Mouse (Mus musculus): ENCODE data around the gene Gm21293.
"Not testable (repeated sequence)": the region's sequence is repeated elsewhere in the genome, so short reads cannot be mapped to it uniquely, and the experiment has no call there.

Gm21293 gene

DNA sequence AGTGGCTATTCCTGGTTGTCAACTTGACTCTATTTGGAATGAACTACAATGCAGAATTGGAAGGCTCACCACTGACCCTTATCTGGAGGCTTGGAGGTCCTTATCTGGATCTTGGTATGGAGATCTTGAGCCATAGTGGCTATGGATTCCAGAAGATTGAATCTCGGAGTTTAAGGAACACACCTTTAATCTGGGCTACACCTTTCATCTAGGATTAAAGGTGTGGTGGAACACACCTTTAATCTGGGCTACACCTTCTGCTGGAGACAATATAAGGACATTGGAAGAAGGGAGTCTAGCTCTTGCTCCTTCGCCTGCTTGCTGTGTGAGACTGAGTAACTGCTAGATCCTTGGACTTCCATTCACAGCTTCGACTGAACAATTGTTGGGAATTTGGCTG is at the start of gene Gm21293:
Gene Gm21293 (plus strand): TSS at position 301 of the 400 bp plus-strand sequence.
- DNase-seq = not testable (repeated sequence)

- no peak for DNase-seq
These were observed 32.7 kb upstream of the Gm21293 start for GRCm38 (mm10) chr10:104110044-104110443.

GRCm38 (mm10) chr10:104118312-104118711 is 24.5 kb upstream of the Gm21293 start:
- no peak for DNase-seq

DNA sequence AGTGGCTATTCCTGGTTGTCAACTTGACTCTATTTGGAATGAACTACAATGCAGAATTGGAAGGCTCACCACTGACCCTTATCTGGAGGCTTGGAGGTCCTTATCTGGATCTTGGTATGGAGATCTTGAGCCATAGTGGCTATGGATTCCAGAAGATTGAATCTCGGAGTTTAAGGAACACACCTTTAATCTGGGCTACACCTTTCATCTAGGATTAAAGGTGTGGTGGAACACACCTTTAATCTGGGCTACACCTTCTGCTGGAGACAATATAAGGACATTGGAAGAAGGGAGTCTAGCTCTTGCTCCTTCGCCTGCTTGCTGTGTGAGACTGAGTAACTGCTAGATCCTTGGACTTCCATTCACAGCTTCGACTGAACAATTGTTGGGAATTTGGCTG is 8.4 kb downstream of the Gm21293 start, which contains the start of gene Gm6763:
Gene Gm6763 (plus strand): TSS at position 301 of the 400 bp plus-strand sequence.
- DNase-seq = not testable (repeated sequence)

DNA sequence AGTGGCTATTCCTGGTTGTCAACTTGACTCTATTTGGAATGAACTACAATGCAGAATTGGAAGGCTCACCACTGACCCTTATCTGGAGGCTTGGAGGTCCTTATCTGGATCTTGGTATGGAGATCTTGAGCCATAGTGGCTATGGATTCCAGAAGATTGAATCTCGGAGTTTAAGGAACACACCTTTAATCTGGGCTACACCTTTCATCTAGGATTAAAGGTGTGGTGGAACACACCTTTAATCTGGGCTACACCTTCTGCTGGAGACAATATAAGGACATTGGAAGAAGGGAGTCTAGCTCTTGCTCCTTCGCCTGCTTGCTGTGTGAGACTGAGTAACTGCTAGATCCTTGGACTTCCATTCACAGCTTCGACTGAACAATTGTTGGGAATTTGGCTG is 16.9 kb downstream of the Gm21293 start, which contains the start of gene Gm8764:
Gene Gm8764 (plus strand): TSS at position 301 of the 400 bp plus-strand sequence.
- not testable (repeated sequence) for DNase-seq

GRCm38 (mm10) chr10:104168215-104168614 is 25.4 kb downstream of the Gm21293 start, which contains the start of gene Gm21304:
Gene Gm21304 (plus strand): TSS chr10:104168515.
- not testable (repeated sequence) for DNase-seq

DNA sequence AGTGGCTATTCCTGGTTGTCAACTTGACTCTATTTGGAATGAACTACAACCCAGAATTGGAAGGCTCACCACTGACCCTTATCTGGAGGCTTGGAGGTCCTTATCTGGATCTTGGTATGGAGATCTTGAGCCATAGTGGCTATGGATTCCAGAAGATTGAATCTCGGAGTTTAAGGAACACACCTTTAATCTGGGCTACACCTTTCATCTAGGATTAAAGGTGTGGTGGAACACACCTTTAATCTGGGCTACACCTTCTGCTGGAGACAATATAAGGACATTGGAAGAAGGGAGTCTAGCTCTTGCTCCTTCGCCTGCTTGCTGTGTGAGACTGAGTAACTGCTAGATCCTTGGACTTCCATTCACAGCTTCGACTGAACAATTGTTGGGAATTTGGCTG is 33.9 kb downstream of the Gm21293 start, which contains the start of gene Gm21312:
Gene Gm21312 (plus strand): TSS at position 301 of the 400 bp plus-strand sequence.
- DNase-seq = not testable (repeated sequence)

GRCm38 (mm10) chr10:104185233-104185632 is 42.4 kb downstream of the Gm21293 start, which contains the start of gene Gm20765:
Gene Gm20765 (plus strand): TSS chr10:104185533.
- not testable (repeated sequence) for DNase-seq

DNA sequence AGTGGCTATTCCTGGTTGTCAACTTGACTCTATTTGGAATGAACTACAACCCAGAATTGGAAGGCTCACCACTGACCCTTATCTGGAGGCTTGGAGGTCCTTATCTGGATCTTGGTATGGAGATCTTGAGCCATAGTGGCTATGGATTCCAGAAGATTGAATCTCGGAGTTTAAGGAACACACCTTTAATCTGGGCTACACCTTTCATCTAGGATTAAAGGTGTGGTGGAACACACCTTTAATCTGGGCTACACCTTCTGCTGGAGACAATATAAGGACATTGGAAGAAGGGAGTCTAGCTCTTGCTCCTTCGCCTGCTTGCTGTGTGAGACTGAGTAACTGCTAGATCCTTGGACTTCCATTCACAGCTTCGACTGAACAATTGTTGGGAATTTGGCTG is 51.0 kb downstream of the Gm21293 start, which contains the start of gene Gm4340:
Gene Gm4340 (plus strand): TSS at position 301 of the 400 bp plus-strand sequence.
- DNase-seq = not testable (repeated sequence)

Measured in cerebellum, adult 9-10 months (tissue).